Mouse (Mus musculus) intestine, embryonic 14.5 days (tissue): ENCODE results near the gene Grik4. TPM values are rescaled to one million over a fixed set of nuclear protein-coding genes. Genes with fewer than 3 reads are reported as not detected.
A peak's percentile ranks its signal among the peaks of the same experiment; 100 is the strongest.

ENCODE experiments used
- ATAC-seq: fragments of 200-750 bp; cut with Nextera tagmentation; replicated peaks from 2 replicates; pipeline ENCODE4 v1.8.0; 2017; ENCODE audit warnings: low read depth, moderate number of reproducible peaks, moderate TSS enrichment, moderate library complexity; ENCODE audit not compliant: low FRiP score, low TSS enrichment
- DNase-seq: peaks from one replicate; pipeline ENCODE4 v3.0.0-alpha.2; 2018; ENCODE audit warnings: low spot score
- H3K27ac ChIP-seq: fragments of 300-500 bp; sonication (generic); 2 replicates; pipeline ENCODE4 v1.5.1; 2014; ENCODE audit warnings: low read depth, mild to moderate bottlenecking, control low read depth
- H3K27me3 ChIP-seq: fragments of 300-500 bp; sonication (generic); replicated peaks from 2 replicates; pipeline ENCODE4 v1.6.1; 2014; ENCODE audit warnings: low read length, control low read depth; ENCODE audit not compliant: control insufficient read depth, insufficient read depth
- H3K36me3 ChIP-seq: fragments of 300-500 bp; sonication (generic); 2 replicates; pipeline ENCODE4 v1.6.1; 2014; ENCODE audit warnings: low read length, control low read depth; ENCODE audit not compliant: control insufficient read depth, insufficient read depth
- H3K4me1 ChIP-seq: fragments of 300-500 bp; sonication (generic); replicated peaks from 2 replicates; pipeline ENCODE4 v1.6.1; 2014; ENCODE audit warnings: low read length, control low read depth, mixed read lengths; ENCODE audit not compliant: control insufficient read depth, insufficient read depth
- H3K4me2 ChIP-seq: fragments of 300-500 bp; sonication (generic); 2 replicates; pipeline ENCODE4 v1.6.1; 2014; ENCODE audit warnings: low read length
- H3K4me3 ChIP-seq: fragments of 300-500 bp; sonication (generic); 2 replicates; pipeline ENCODE4 v1.5.1; 2014; ENCODE audit warnings: low read depth, low read length, control low read depth, mixed read lengths
- H3K9ac ChIP-seq: fragments of 300-500 bp; sonication (generic); 2 replicates; pipeline ENCODE4 v1.6.1; 2014; ENCODE audit warnings: mild to moderate bottlenecking, low read length
- H3K9me3 ChIP-seq: fragments of 300-500 bp; sonication (generic); 2 replicates; pipeline ENCODE4 v1.6.1; 2016; ENCODE audit warnings: low read length, control low read depth; ENCODE audit not compliant: control insufficient read depth
- WGBS: fragments of 180-500 bp; shearing (Covaris S2); extraction: QIAGEN DNeasy Blood & Tissue Kit; methylation state at CpG from one replicate; pipeline ENCODE4 v1.1.7; 2014; 5-methylcytosine and 5-hydroxymethylcytosine counted together
- polyA plus RNA-seq: library from polyadenylated mRNA; unstranded; fragments of >200 nt; fragmentation: Nextera tagmentation; extraction: Ambion mirVana; gene quantifications from 2 replicates; pipeline ENCODE4 v1.2.1, GENCODE M21; 2014

The Grik4 gene
- polyA plus RNA-seq, 1 experiment from 2014 or later, result 1.3 TPM

GRCm38 (mm10) chr9:42795881-42796280 is 148.4 kb downstream of the Grik4 start:
- WGBS, result 19% methylated on average over 8 of the region's 8 CpGs
- ATAC-seq, result no peak; the same call in 1 of the 2 replicates
- H3K27ac ChIP-seq, result no peak overlapping the region

DNA sequence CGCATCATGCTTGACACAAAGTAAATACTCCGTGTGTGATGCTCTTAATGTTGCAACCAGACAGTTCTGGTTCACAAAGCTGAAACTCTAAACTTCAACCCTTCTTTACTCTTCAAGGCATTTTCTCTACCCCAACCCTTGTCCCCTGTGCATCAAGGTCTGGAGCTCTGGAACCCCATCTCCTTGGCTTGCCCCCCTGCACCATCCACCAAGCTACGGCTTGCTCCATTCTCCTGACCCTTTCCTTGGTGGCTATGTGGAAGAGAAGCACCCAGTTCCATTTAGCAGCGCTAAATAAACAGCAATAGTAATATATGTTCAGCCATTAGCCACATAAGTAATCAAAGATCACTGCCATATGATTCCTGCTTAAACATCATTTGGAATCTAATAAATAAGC is 150.3 kb downstream of the Grik4 start:
- H3K9ac ChIP-seq, result no peak overlapping the region
- H3K4me2 ChIP-seq, result no peak overlapping the region
- H3K27me3 ChIP-seq, result no peaks in the 10 kb centered on the region
- ATAC-seq (no peak), DNase-seq (no peak)
- H3K9me3 ChIP-seq, result no peaks in the 10 kb centered on the region
- no peak overlapping the region for H3K27ac ChIP-seq
- H3K4me1 ChIP-seq, result peaks cover 7% of the 10 kb centered on the region; the same call in 1 of the 2 replicates
- H3K4me3 ChIP-seq, result no peak overlapping the region
- no peaks in the 10 kb centered on the region for H3K36me3 ChIP-seq
- 82% methylated on average over 4 of the region's 4 CpGs for WGBS

More at GRCm38 (mm10) chr9:42795881-42796280, 148.4 kb downstream of the Grik4 start:
- Histone ChIP-seq H3K4me1 (peaks cover 10% of the 10 kb centered on the region), H3K9me3 (no peaks in the 10 kb centered on the region), H3K4me2 (no peak overlapping the region), H3K9ac (no peak overlapping the region), H3K4me3 (no peak overlapping the region), H3K36me3 (no peaks in the 10 kb centered on the region), H3K27me3 (no peaks in the 10 kb centered on the region)
- DNase-seq, result no peak

DNA sequence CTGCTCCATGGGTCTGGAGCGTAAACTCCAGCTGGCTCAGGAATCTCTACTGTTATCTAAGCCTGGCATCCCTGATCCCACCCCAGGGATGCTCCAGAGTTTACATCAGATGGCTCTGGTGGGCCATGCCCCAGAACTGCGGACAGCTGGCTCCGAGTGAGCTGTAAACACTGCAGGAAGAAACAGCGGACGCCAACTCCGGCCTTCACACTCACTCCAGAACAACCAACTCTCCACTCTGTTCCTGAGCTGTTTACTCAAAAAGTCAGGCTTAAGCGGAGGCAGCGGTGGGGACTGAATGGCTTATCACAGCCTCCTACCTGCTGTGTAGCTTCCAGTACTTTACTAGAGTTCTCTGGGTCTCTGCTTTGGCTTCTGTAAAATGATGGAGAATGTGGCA is 150.7 kb downstream of the Grik4 start:
- Histone ChIP-seq H3K36me3 (no peaks in the 10 kb centered on the region), H3K9me3 (no peaks in the 10 kb centered on the region), H3K27ac (no peak overlapping the region), H3K4me1 (peaks cover 7% of the 10 kb centered on the region; the same call in 1 of the 2 replicates), H3K4me2 (no peak overlapping the region), H3K9ac (no peak overlapping the region), H3K27me3 (no peaks in the 10 kb centered on the region), H3K4me3 (no peak overlapping the region)
- ATAC-seq (no peak), DNase-seq (no peak)
- 37% methylated on average over 8 of the region's 8 CpGs for WGBS

- WGBS, result 73% methylated on average over 5 of the region's 5 CpGs
- DNase-seq (no peak), ATAC-seq (no peak)
- Histone ChIP-seq H3K4me3 (no peak overlapping the region), H3K9me3 (no peaks in the 10 kb centered on the region), H3K27ac (no peak overlapping the region), H3K27me3 (no peaks in the 10 kb centered on the region), H3K36me3 (no peaks in the 10 kb centered on the region), H3K4me2 (no peak overlapping the region), H3K4me1 (peaks cover 7% of the 10 kb centered on the region; the same call in 1 of the 2 replicates), H3K9ac (no peak overlapping the region)
These were observed 151.9 kb downstream of the Grik4 start for GRCm38 (mm10) chr9:42792381-42792780.

- Histone ChIP-seq H3K27ac (no peak overlapping the region), H3K27me3 (no peaks in the 10 kb centered on the region), H3K4me1 (peaks cover 7% of the 10 kb centered on the region; the same call in 1 of the 2 replicates), H3K9ac (no peak overlapping the region), H3K4me2 (no peak overlapping the region), H3K36me3 (no peaks in the 10 kb centered on the region), H3K4me3 (no peak overlapping the region), H3K9me3 (no peaks in the 10 kb centered on the region)
- 79% methylated on average over 12 of the region's 12 CpGs for WGBS
- ATAC-seq (no peak), DNase-seq (no peak)
These were observed 152.5 kb downstream of the Grik4 start for GRCm38 (mm10) chr9:42791779-42792178.

DNA sequence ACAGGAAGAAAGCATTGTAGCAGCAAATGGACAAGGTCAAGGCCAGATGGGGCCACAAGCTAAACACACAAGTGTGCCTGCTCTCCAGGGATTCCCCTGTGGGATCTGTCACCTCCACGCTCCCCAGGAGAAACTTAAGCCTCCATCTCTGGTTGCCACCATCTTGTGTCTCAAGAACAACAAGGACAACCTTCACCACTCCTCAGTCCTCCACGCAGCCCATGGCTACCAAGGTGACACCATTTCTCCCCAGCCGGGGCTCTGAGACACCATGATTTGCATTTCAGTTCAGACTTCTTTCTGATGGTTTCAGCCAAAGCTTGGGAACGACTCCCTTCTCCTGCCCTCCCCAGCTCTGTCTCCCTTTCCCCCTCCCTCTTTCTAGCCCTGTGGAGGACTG is 152.9 kb downstream of the Grik4 start:
- Histone ChIP-seq H3K9me3 (no peaks in the 10 kb centered on the region), H3K27me3 (no peaks in the 10 kb centered on the region), H3K9ac (no peak overlapping the region), H3K4me2 (no peak overlapping the region), H3K36me3 (no peaks in the 10 kb centered on the region), H3K4me3 (no peak overlapping the region), H3K27ac (no peak overlapping the region), H3K4me1 (peaks cover 7% of the 10 kb centered on the region; the same call in 1 of the 2 replicates)
- 75% methylated on average over 4 of the region's 4 CpGs for WGBS
- no peak for DNase-seq
- no peak for ATAC-seq

- no peak overlapping the region for H3K4me3 ChIP-seq
- no peak overlapping the region for H3K4me2 ChIP-seq
- H3K36me3 ChIP-seq, result no peaks in the 10 kb centered on the region
- H3K27ac ChIP-seq, result no peak overlapping the region
- no peaks in the 10 kb centered on the region for H3K27me3 ChIP-seq
- ATAC-seq, result no peak
- H3K9ac ChIP-seq, result no peak overlapping the region
- peak; percentile 60 for DNase-seq
- no peaks in the 10 kb centered on the region for H3K4me1 ChIP-seq
- no peaks in the 10 kb centered on the region for H3K9me3 ChIP-seq
- 22% methylated on average over 8 of the region's 8 CpGs for WGBS
These were observed 155.8 kb downstream of the Grik4 start for GRCm38 (mm10) chr9:42788471-42788870.

DNA sequence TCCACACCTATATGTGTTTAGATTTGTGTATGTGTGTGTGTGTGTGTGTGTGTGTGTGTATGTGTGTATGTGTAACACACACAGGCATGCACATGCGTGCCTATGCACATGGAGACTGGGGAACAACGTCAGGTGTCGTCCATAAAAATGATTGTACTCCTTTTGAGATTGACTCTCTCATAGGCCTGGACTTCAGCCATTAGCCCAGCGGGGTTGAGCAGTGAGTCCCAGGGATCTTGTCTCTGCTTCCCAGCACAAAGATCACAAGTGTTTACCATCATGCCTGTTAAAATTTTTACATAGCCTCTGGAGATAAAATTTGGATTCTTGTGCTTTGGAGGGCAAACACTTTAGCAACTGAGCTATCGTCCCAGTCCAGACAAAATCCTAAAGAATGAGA is 157.4 kb downstream of the Grik4 start:
- Histone ChIP-seq H3K4me3 (no peak overlapping the region), H3K9ac (no peak overlapping the region), H3K4me2 (no peak overlapping the region), H3K9me3 (no peaks in the 10 kb centered on the region), H3K36me3 (no peaks in the 10 kb centered on the region), H3K4me1 (no peaks in the 10 kb centered on the region), H3K27me3 (no peaks in the 10 kb centered on the region), H3K27ac (no peak overlapping the region)
- no peak for ATAC-seq
- WGBS, result 80% methylated on average over 5 of the region's 5 CpGs
- no peak for DNase-seq

GRCm38 (mm10) chr9:42786286-42786685 is 158.0 kb downstream of the Grik4 start:
- DNase-seq, result no peak
- WGBS, result 77% methylated on average over 2 of the region's 2 CpGs
- ATAC-seq, result no peak
- H3K36me3 ChIP-seq, result no peaks in the 10 kb centered on the region
- H3K9me3 ChIP-seq, result no peaks in the 10 kb centered on the region
- H3K4me1 ChIP-seq, result no peaks in the 10 kb centered on the region
- no peak overlapping the region for H3K4me3 ChIP-seq
- no peaks in the 10 kb centered on the region for H3K27me3 ChIP-seq
- no peak overlapping the region for H3K27ac ChIP-seq
- H3K4me2 ChIP-seq, result no peak overlapping the region
- H3K9ac ChIP-seq, result no peak overlapping the region
